Mouse (Mus musculus): ENCODE measurements at regions not wholly inside any gene's neighbourhood (a gene's known extent, or its start where the extent isn't known, plus 50 kb on each side); places are given as distances from the start of the nearest gene placed in this dataset.
"Not testable (repeated sequence)": the region's sequence is repeated elsewhere in the genome, so short reads cannot be mapped to it uniquely, and the experiment has no call there.

DNA sequence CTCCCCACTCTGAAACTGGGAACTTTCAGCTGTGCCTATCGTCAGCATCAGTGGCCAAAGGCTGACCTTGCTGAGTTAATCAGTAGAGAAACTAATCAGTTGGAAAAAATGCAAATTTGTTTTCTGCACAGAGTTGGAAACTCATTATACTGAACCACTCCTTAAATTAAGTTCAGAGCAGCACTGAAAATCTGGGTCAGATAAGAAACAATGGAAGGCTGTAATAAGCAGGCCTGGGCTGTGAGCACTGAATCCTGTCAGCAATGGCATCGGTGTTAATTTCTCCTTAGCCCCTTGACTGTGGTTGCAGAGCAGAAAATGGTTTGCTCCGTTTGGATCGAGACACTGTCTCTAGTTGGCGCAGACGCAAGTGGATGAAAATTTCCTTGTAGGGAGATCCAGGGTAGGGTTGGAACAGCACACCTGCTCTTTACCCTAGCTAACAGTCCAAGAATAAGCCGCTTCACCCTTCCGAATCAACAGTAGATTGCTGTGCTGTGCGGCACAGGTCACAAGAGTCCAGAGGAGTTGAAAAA, 289.4 kb downstream of the Tox3 start:
- no peak for DNase-seq (ENCODE audit: extremely low read depth, low read depth)

DNA sequence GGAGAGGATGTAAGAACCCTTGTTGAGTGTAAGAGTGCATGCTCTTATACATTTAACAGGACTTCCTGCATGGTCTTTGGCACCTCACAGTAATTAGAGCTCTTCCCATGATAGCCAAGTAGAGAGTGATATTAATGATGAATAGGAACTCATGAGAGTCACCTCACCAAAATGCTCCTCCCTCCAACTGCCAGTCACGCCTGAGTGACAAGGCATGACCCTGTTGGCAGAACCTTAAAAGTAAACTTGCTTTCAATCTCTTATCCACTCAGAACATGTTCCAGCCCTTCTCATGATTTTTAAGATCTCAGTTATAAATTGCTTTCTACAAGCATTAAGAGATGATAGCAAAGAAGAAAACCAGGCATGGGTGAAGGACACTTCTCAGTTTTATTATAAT, 291.8 kb downstream of the Tox3 start:
- no peak for DNase-seq (ENCODE audit: extremely low read depth, low read depth)

DNA sequence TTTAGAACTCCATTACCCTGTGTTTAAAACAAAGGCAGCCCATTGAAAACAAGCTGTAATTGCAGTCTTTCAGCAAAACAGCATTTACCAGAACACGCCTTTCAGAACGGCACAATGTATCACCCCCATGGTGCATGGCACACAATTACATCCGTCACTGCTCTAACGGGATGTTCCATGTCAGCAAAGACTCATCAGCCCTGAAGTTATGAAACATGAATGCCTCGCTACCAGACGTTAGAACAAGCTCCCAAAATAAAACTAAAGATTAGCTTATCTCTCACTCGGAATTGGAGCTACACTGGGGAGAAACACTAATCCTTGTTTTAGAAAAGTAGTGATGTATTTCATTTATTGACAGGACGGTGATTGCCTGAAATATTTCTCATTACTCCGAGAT, 301.4 kb downstream of the Tox3 start:
- DNase-seq (ENCODE audit: extremely low read depth, low read depth): no peak

DNA sequence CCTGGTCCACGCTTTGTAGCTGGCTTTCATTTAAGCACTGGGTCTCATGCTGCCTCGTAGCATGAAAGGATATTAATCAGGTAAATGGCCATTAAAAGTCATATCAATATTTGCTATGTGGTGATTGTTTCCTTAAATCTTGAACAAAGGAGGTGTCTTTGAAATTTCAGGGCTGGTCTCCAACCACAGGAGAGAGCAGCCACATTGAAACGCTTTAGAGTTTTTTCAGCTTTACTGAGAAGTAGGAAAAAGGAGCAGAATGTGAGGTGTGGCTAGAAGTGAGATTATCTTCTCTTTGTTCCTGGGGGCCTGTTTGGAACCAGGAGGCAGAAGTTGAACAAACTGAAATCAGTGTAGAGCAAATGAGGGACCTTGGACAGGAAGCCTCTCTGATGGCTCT, 311.7 kb downstream of the Tox3 start:
- DNase-seq (ENCODE audit: extremely low read depth, low read depth): no peak

DNA sequence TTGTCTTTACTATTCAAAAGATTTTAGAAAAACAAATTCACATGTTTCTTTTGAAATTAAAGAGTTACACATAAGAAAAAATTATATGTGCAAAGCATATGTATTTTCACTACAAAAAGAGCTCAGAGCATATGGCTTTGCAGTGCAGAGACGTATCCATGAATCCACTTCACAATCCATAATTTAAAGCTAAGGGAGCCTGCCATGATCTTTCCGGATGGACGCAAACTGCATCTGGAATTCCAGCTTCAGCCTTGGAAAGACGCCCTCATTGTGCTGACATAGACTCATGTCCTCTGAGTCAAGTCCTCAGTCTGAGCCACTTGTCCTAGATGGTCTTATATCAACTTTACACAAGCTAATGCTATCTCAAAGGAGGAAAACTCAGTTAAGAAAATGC, 315.6 kb downstream of the Tox3 start:
- DNase-seq (ENCODE audit: extremely low read depth, low read depth): no peak

DNA sequence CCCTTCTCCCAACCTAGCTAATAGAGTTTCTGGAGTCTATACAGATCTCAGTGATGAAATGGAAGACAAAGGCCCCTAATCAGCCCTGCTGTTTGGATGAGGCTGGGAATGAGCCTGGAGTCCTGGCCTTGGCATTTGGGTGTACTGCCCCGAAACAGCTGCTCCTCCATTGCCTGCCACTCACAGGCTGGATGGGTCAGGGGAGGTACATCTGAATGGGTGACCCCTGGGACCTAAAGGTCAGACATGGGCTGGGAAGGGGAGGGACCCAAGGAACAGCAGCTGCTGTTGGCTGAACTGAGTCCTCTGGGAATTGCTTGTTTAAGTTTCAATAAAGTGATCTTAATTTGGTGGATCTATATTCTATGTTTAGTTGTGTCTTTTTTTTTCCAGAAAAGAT, 316.9 kb downstream of the Tox3 start:
- DNase-seq (ENCODE audit: extremely low read depth, low read depth): no peak

DNA sequence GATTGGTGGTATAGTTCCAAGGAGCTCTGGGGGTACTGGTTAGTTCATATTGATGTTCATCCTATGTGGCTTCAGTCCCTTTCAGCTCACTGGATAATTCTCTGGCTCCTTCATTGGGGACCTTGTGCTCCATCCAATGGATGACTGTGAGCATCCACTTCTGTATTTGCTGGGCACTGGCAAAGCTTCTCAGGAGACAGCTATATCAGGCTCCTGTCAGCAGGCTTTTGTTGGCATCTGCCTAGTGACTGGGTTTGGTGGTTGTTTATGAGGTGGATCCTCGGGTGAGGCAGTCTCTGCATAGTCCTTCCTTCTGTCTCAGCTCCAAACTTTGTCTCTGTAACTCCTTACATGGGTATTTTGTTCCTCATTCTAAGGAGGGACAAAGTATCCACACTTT, 330.2 kb downstream of the Tox3 start:
- not testable (repeated sequence) for DNase-seq (ENCODE audit: extremely low read depth, low read depth)

DNA sequence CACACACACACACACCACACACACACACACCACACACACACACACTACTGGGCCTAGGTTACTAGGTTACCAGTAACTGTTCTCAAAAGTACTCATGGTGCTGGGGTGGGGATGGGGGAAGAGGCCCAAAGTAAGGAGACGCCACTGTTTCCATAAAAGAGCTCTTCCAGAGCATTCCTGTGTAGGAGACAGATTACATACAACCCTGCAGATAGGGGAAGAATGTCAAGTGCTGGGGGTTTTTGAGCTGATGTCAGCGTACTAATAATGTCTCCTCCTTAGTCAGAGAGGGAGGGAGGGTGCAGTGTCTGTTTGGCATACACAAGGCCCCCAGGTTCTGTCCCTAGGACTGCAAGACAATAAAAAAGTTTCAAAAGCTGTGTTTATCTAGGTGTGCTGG, 334.4 kb downstream of the Tox3 start:
- no peak for DNase-seq (ENCODE audit: extremely low read depth, low read depth)

DNA sequence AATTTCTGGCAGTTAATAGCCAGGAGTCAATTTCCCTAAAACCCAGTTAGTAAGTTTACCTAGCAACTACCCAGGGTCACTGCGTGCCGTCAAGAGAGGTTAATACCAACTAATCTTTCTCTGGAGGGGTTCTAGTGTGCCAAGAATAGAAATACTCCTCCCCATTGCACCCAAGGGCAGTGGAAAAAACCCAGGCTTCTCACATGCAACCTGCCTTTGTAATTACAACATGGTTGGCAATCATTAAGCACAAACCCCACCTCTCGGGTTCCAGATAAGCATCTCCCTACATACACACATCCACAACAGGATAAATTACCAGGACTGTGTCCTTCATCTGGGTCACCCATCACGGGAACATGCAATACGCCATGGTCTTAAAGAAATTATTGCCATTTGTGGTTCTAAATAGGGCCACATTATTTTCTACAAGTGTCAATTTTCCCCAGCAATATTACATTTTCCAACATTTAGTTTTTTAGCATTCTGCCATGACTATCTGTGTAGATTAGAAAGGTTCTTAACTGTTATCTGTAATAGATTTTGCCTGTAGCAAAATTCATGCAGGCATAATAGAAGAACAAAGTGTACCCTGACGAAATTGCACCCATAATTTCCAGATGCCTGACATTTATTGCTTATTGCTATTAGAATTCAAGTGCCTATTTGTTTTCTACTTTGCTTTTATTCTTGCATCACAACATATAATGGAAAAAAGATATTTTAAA, 336.3 kb downstream of the Tox3 start:
- no peak for DNase-seq (ENCODE audit: extremely low read depth, low read depth)

DNA sequence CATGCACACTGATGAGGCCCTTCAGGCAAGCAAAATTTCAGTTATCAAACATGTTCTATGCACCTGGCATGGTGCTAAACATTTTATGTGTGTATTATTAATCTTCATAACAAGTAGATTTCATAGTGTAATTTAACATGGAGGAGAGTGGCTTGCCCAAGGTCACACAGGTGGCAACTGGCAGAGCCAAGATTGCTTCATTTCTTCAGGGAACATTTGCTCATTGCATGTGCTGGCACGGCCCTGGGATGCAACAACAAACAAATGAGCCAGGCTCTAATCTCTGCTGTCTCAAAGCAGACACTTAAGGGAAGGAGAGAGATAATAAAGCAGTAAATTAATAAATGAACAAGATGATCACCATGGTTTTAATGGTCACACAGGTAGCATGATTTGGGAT, 338.7 kb downstream of the Tox3 start:
- DNase-seq (ENCODE audit: extremely low read depth, low read depth): no peak

DNA sequence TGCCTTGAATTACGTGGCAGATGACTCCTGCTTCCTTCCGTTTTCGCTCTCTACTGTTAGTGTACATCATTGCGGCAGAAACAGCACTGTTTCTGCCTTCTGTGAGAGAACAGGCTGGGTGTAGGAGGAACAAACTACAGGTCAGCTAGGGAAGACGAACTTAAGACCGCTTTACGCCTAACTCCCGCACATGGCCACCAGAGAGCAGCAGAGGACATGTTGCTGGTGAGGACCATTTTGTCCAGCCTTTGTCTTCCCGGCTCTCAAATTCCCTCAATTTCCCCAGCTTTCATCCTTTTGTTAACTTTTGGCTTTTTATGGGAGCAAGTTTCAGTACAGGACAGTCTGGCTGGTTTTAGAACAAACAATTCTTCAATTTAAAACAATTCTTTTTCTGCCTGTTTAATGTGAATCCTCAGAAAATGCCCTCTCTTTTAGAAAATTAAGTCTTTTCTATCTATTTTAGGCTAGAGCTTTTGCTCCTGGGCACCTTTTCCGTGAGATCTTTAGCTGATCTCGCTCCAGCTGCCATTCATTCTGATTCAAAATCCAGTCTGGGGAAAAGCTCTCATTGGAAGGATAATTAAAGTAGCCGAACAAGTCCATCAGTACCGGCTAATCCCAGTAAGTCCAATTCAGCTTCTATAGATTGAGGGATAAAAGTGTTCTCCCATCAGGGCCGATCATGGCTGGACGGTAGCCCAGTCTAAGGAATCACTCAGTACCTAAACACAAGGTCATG, 347.1 kb downstream of the Tox3 start:
- no peak for DNase-seq (ENCODE audit: extremely low read depth, low read depth)

DNA sequence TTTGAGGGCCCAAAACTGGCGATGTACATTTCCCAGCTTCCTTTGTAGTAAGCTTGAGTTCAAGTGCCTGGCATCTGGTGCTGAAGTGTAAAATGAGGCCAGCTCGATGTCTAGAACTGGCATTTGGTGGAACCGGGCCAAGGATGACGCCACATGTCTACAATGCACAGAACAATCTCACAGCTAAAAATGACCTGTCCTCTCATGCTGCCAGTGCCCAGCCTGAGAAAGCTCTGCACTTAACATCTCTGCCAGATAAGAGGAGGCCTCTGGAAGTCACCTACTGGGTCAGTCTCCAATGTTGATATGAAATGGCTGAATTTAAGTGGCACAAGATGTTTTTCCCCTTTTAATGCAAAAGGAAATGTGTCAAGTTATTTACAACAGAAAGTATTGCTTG, 354.4 kb downstream of the Tox3 start:
- no peak for DNase-seq (ENCODE audit: extremely low read depth, low read depth)

DNA sequence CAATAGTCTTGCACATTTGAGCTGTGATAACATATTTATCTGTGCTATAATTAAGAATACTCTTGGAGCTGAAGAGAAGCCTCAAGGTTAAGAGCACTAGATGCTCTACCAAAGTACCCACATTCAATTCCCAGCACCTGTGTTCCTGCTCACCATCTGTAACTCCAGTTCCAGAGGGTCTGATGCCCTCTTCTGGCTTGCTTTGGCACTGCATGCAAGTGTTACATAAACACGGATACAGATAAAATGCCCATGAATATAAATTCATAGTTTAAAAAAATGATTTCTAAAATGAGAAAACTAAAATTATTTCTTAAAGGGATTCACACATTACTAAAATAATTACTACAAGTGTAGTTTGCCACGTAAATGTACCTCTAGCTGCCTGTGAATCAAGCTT, 364.3 kb downstream of the Tox3 start:
- no peak for DNase-seq (ENCODE audit: extremely low read depth, low read depth)

DNA sequence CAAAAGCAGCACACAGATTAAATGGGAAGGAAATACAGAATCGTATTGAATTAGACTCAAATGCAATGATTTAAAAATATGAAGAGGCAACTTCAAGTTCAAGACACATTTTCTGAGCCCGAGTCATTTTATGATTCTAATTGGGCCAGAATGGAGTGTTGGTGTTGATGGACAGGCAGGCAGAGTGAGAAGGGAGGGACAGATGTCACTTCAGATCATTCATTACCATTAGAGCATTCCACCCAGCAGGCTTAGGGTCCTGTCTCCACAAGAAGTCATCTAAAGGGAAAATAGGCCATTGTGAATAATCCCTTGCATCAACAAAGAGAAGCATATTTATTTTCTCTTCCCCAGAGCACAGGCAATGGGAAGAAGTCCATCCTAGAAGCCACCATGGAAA, 365.6 kb downstream of the Tox3 start:
- no peak for DNase-seq (ENCODE audit: extremely low read depth, low read depth)

DNA sequence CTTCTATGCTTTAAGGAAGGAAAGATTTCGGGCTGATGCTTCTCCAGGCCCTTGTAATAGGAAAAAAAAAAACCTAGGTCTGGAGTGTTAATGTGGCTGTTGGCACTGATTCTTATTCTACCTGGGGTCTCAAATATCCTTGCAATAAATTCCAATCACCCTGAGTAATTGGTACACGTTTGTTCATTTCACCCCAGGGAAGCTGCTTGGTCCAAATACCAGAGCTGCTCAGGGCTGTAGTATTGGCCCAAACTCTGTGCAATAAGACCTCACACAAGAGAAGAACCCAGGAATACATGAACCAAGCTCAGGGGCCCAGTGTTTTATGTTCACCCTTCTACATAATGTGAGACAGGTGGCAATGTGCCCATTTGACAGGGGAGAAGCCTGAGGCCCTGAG, 366.8 kb downstream of the Tox3 start:
- no peak for DNase-seq (ENCODE audit: extremely low read depth, low read depth)

DNA sequence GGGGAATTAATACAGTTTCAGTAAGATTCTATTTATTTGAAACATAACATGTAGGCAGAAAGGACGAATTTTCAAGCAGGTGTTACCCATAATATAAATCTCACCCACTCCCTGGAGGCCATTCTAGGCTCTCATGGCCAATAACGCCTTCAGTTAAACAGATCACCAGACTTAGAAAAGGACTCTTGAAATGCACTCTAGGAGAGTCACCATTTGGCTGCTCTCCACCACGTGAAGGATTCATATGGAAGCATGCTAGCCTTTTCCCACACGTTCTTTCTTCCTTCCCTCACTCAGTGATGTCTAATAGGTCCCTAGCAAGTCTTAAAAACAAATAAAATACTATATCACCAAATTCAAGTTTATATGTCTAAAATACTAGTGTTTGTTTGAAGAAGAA, 367.7 kb downstream of the Tox3 start:
- DNase-seq (ENCODE audit: extremely low read depth, low read depth): no peak

DNA sequence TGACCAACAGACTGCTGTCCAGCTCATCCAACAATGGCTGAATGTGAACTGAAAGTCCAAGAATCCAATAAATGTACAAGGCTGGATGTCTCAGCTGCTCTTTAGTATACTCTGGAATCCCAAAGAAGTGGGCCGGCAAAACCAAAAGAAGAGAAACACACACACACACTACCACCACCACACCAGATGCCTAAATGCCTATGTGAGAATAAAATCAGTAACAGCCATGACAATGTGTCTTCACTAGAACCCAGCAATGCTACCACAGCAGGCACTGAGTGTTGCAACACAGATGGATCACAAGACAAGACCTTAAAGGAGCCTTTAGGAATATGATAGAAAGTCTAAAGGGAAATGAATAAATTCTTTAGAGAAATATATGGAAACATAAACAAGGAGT, 385.3 kb downstream of the Tox3 start:
- no peak for DNase-seq (ENCODE audit: extremely low read depth, low read depth)

DNA sequence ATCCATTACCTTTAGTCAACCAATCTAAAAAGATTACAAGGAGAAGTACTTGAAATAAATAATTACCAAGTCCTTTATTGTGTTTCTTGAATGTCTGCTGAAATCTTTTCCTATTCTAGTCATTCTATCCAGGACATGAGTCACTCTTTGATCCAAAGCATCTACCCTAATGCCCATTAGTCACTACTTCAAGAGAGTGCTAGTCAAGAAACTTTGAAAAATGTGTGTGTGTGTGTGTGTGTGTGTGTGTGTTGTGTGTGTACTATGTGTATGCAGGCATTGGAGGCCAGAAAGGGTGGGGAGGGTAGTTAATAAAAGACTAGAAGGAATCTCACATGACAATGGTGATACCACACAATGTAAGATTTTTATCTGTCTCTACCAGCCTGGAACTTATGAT, 390.7 kb downstream of the Tox3 start:
- DNase-seq (ENCODE audit: extremely low read depth, low read depth): no peak

DNA sequence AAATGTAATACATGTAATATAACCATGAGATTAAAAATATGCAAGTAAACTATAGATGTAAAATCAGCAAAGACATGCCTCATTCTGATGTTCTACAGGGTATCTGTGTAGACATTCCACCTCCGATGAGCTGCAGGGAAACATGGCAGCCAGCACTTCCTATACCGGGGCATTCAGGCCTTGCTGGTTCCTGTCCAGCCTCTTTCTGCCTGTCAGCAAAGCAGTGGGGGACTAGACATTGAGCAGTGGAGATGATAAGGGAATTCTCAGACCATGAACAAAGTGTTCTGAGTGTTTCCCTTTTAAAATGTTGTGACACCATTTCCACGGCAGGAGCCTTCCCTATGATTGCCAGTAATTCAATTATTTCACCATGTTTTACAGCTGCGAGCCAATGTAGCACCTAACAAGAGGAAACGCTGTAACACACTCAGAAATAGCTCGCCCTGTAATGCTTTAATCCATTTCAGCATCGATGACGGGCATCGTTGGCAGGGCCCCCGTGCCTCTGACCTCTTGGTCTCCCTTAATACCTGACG, 391.6 kb downstream of the Tox3 start:
- no peak for DNase-seq (ENCODE audit: extremely low read depth, low read depth)

DNA sequence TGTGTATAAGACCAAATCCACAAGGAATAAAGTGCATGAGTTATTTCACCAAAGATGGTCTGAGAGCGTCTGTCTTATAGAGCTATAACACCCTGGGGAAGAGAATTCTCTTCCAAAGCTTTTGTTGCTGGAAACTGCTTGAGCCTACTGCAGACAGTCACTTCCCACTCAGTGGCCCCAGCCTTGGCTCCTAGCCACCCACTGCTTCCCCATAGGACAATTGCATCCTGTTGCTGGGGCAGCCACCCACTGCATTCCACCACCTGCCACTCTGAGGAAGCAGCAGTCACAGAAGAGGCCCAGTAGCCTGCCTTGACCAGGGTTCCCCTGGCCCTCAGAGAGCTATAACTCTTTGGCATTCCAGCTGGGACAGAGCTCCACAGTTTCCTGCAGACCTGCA, 409.3 kb downstream of the Tox3 start:
- DNase-seq (ENCODE audit: extremely low read depth, low read depth): no peak

DNA sequence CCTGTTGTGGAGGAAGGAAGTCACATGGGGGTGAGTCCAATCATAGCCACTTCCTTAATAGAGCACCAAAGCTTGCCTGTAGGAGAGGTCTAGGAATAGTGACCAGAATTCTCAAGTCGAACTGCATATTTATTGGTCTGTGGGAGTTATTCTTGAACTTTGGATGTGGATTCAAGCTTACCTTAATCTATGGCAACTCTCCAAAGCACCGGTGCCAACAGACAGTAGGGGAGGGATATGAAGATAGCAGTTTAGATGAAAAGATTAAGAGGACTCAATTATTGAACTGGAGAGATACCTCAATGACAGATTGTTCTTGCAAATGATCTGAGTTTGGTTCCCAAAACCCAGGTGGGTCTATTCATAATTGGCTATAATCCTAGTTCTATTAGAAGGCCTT, 413.6 kb downstream of the Tox3 start:
- DNase-seq (ENCODE audit: extremely low read depth, low read depth): no peak

DNA sequence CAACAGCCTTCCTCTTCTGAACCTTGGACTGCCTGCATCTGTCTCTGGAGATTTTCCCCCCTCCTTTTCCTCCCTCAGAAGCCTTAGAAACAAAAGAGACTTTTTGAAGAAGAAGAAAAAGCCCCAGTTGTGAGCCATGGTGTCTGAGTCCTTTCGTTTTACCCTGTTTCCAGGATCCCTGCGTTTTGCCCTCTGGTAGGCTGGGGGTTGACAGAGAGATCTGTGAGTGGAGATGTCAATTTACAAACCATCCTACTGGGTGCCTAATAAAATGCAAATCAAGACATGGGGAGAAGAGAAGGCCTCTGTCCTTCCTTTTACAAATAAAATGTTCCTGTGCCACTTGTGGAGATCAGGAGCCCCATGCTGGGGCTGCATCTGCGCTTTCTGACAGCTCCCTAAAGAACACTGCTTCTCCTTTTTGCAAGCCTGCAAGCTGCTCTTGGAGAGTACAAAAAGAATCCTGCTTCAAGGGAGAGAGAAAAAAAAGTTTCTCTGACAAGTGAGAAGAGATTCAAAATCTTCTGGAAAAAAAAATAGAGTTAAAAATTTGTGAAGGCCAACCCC, 421.4 kb downstream of the Tox3 start:
- no peak for DNase-seq (ENCODE audit: extremely low read depth, low read depth)

Measured in MEL-GATA-1-ER (cell line).